Mouse (Mus musculus): ENCODE results near the gene Pnkd.

The Pnkd gene

GRCm38 (mm10) chr1:74284543-74285160, at the start of gene Pnkd, which contains the start of gene Aamp:
TSS of gene Pnkd (plus strand) at chr1:74284930.
TSS of gene Aamp (minus strand) at chr1:74284738.
- peak; percentile 89 to 98 for DNase-seq (ENCODE audit: low spot score in 2 of 2)

- peak; percentile 89 to 97 for DNase-seq (ENCODE audit: low spot score in 2 of 2)
These were observed 48.7 kb upstream of the Pnkd start, which contains the start of gene Arpc2 for GRCm38 (mm10) chr1:74235938-74236589. TSS of gene Arpc2 (plus strand) at chr1:74236084.

GRCm38 (mm10) chr1:74236590-74237317, 48.0 kb upstream of the Pnkd start:
- peak in 1 of 2 experiments; percentile 32 for DNase-seq (ENCODE audit: low spot score in 2 of 2)

- DNase-seq (ENCODE audit: low spot score in 2 of 2), result no peak
These were observed 47.1 kb upstream of the Pnkd start for GRCm38 (mm10) chr1:74237671-74238070.

- DNase-seq (ENCODE audit: low spot score in 2 of 2), result no peak
These were observed 46.6 kb upstream of the Pnkd start for GRCm38 (mm10) chr1:74238136-74238535.

- DNase-seq (ENCODE audit: low spot score in 2 of 2), result no peak
These were observed 45.6 kb upstream of the Pnkd start for GRCm38 (mm10) chr1:74239162-74239561.

- no peak for DNase-seq (ENCODE audit: low spot score in 2 of 2)
These were observed 45.1 kb upstream of the Pnkd start for GRCm38 (mm10) chr1:74239618-74240017.

GRCm38 (mm10) chr1:74240311-74240710, 44.4 kb upstream of the Pnkd start:
- no peak for DNase-seq (ENCODE audit: low spot score in 2 of 2)

GRCm38 (mm10) chr1:74240832-74241231, 43.9 kb upstream of the Pnkd start:
- no peak for DNase-seq (ENCODE audit: low spot score in 2 of 2)

GRCm38 (mm10) chr1:74245525-74245924, 39.2 kb upstream of the Pnkd start:
- no peak for DNase-seq (ENCODE audit: low spot score in 2 of 2)

GRCm38 (mm10) chr1:74248799-74249198, 35.9 kb upstream of the Pnkd start:
- DNase-seq (ENCODE audit: low spot score in 2 of 2), result no peak

- no peak for DNase-seq (ENCODE audit: low spot score in 2 of 2)
These were observed 35.3 kb upstream of the Pnkd start for GRCm38 (mm10) chr1:74249331-74249980.

GRCm38 (mm10) chr1:74250096-74250495, 34.6 kb upstream of the Pnkd start:
- no peak for DNase-seq (ENCODE audit: low spot score in 2 of 2)

- no peak for DNase-seq (ENCODE audit: low spot score in 2 of 2)
These were observed 28.9 kb upstream of the Pnkd start for GRCm38 (mm10) chr1:74255704-74256345.

- no peak for DNase-seq (ENCODE audit: low spot score in 2 of 2)
These were observed 27.9 kb upstream of the Pnkd start for GRCm38 (mm10) chr1:74256782-74257181.

GRCm38 (mm10) chr1:74262510-74262909, 22.2 kb upstream of the Pnkd start:
- DNase-seq (ENCODE audit: low spot score in 2 of 2), result no peak

GRCm38 (mm10) chr1:74268750-74269149, 16.0 kb upstream of the Pnkd start:
- no peak for DNase-seq (ENCODE audit: low spot score in 2 of 2)

- DNase-seq (ENCODE audit: low spot score in 2 of 2), result no peak
These were observed 13.1 kb upstream of the Pnkd start for GRCm38 (mm10) chr1:74271659-74272058.

- no peak for DNase-seq (ENCODE audit: low spot score in 2 of 2)
These were observed 9.7 kb upstream of the Pnkd start for GRCm38 (mm10) chr1:74275015-74275414.

GRCm38 (mm10) chr1:74277041-74277440, 7.7 kb upstream of the Pnkd start:
- no peak for DNase-seq (ENCODE audit: low spot score in 2 of 2)

GRCm38 (mm10) chr1:74277883-74278537, 6.7 kb upstream of the Pnkd start:
- DNase-seq (ENCODE audit: low spot score in 2 of 2), result no peak
